ENCODE assay signal across 8 mouse cellular contexts in genomic region chr2:29054991-29055390, GRCm38 (mm10). TPM values are rescaled to one million over a fixed set of nuclear protein-coding genes. Genes with fewer than 3 reads are reported as not detected.
DNase-seq lines count a peak whose midpoint lies in the region; ATAC-seq and TF ChIP-seq lines count a peak whose summit lies in the region.

TSS of gene Cfap77 (minus strand) at chr2:29055066.

- no peak for ATAC-seq in heart, embryonic 13.5 days (ENCODE audit: extremely low read depth, insufficient number of reproducible peaks, low FRiP score, low TSS enrichment)
- peak; percentile 79 for ATAC-seq in lung, embryonic 16.5 days (ENCODE audit: low read depth)

- peak within 1 kb of the TSS; percentile 81 for H3K4me2 ChIP-seq in heart, embryonic 13.5 days
- peak within 1 kb of the TSS; percentile 98 for H3K4me2 ChIP-seq in lung, embryonic 16.5 days (ENCODE audit: low read depth, low read length)

- DNase-seq in 416B (ENCODE audit: low read depth): peak; percentile 88
- peak; percentile 71 for DNase-seq in Muller cell, postnatal 12 days (ENCODE audit: inconsistent ontology term)
- DNase-seq in embryo, embryonic 9.5 days (ENCODE audit: extremely low spot score): peak; percentile 79
- DNase-seq in kidney, postnatal 14 days: peak; percentile 70
- peak; percentile 74 to 76 for DNase-seq in thymus, postnatal 36 days

- TF ChIP-seq CTCF in olfactory bulb, adult 2 months (IDR thresholded peaks at IDR 0.05; ENCODE audit: insufficient read depth, low read depth, low read length): no peak

- H3K4me3 ChIP-seq in heart, embryonic 13.5 days: peak within 1 kb of the TSS; percentile 62
- H3K4me3 ChIP-seq in lung, embryonic 16.5 days (ENCODE audit: low read length): peak within 1 kb of the TSS; percentile 59
- H3K4me3 ChIP-seq in olfactory bulb, adult 2 months (ENCODE audit: insufficient read depth, low read depth, low read length): peak within 1 kb of the TSS; percentile 57

- H3K36me3 ChIP-seq in heart, embryonic 13.5 days: no peaks in the 10 kb centered on the region
- no peaks in the 10 kb centered on the region for H3K36me3 ChIP-seq in lung, embryonic 16.5 days (ENCODE audit: control insufficient read depth, insufficient read depth, low read length)

- no peaks in the 10 kb centered on the region for H3K9me3 ChIP-seq in heart, embryonic 13.5 days
- H3K9me3 ChIP-seq in lung, embryonic 16.5 days (ENCODE audit: control insufficient read depth, low read length): no peaks in the 10 kb centered on the region

- no peak for TF ChIP-seq POLR2A in olfactory bulb, adult 2 months (IDR thresholded peaks at IDR 0.05; ENCODE audit: insufficient read depth, low read depth, low read length)

- H3K9ac ChIP-seq in heart, embryonic 13.5 days: peak within 1 kb of the TSS; percentile 83
- H3K9ac ChIP-seq in lung, embryonic 16.5 days (ENCODE audit: low read length): peak within 1 kb of the TSS; percentile 79

- H3K27me3 ChIP-seq in heart, embryonic 13.5 days (replicated peaks): peaks cover 42% of the 10 kb centered on the region
- H3K27me3 ChIP-seq in lung, embryonic 16.5 days (ENCODE audit: control insufficient read depth, insufficient read depth, low read depth, low read length): no peaks in the 10 kb centered on the region; the same call in 1 of the 2 replicates

- no peak within 1 kb of the TSS for H3K27ac ChIP-seq in heart, embryonic 13.5 days (replicated peaks)
- peak within 1 kb of the TSS; percentile 55; the same call in 1 of the 2 replicates for H3K27ac ChIP-seq in lung, embryonic 16.5 days (ENCODE audit: low read length)
- H3K27ac ChIP-seq in olfactory bulb, adult 2 months (ENCODE audit: insufficient read depth, low read depth, low read length): no peak within 1 kb of the TSS

- peaks cover 8% of the 10 kb centered on the region for H3K4me1 ChIP-seq in heart, embryonic 13.5 days
- H3K4me1 ChIP-seq in lung, embryonic 16.5 days (replicated peaks; ENCODE audit: control insufficient read depth, insufficient read depth, low read length): peaks cover 8% of the 10 kb centered on the region
- peaks cover 8% of the 10 kb centered on the region; the same call in 1 of the 2 replicates for H3K4me1 ChIP-seq in olfactory bulb, adult 2 months (ENCODE audit: control insufficient read depth, insufficient read depth, low read length)

- under 1% methylated on average over 25 of the region's 25 CpGs for whole genome bisulfite sequencing in heart, embryonic 13.5 days
- 0% methylated on average over 25 of the region's 25 CpGs for WGBS in lung, embryonic 16.5 days
- WGBS in olfactory bulb, adult 2 months: under 1% methylated on average over 25 of the region's 25 CpGs

RNA-seq across cellular contexts. Expression of gene Cfap77, which starts in this region (rescaled TPM):
- polyA plus RNA-seq in heart, embryonic 13.5 days (2015; fragmentation: Nextera tagmentation; extraction: Ambion mirVana): 0.19 and 0.20 TPM in 2 replicates
- polyA plus RNA-seq in lung, embryonic 16.5 days (2015; fragmentation: Nextera tagmentation; extraction: Ambion mirVana): 0.70 and 1.1 TPM in 2 replicates
- polyA plus RNA-seq in olfactory bulb, adult 2 months (2012; ENCODE audit: insufficient read depth, insufficient read length, low replicate concordance, missing spikeins): not detected in 2 replicates
